Mouse (Mus musculus): ENCODE results near the gene 2310030G06Rik.

DNA sequence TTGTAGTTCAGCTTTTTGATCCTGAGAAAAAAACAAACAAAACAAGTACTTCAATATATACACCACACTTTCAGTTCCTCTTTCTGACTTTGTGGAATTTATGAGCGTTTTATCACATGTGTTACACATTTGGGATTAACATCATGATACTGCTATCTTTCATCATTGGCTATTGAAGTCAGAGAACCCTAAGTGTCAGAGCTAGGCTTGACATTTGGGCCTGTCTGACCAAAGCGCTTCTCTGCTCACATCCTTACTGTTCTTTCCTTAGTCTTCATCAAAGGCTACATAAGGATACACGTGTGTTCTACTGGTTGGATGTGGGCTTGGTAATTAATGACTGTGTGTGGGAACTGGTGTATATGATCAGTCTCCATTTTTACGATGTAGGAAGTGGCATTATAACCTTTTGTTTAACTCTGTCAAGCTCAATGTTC, 27.7 kb upstream of the 2310030G06Rik start:
- no peak for TF ChIP-seq GATA1 (IDR thresholded peaks at IDR 0.05; ENCODE audit: borderline replicate concordance, low read length)
- no peak for TF ChIP-seq FLI1 (IDR thresholded peaks at IDR 0.05; ENCODE audit: low read length)

Measured in megakaryocyte, embryonic 14.5 days (primary cell).